Mouse (Mus musculus): ENCODE results near the gene Gm21860. TPM values are rescaled to one million over a fixed set of nuclear protein-coding genes. Genes with fewer than 3 reads are reported as not detected.
"Not testable (repeated sequence)": the region's sequence is repeated elsewhere in the genome, so short reads cannot be mapped to it uniquely, and the experiment has no call there.

The Gm21860 gene
- polyA plus RNA-seq, 1 experiment from 2014 or later: not detected

DNA sequence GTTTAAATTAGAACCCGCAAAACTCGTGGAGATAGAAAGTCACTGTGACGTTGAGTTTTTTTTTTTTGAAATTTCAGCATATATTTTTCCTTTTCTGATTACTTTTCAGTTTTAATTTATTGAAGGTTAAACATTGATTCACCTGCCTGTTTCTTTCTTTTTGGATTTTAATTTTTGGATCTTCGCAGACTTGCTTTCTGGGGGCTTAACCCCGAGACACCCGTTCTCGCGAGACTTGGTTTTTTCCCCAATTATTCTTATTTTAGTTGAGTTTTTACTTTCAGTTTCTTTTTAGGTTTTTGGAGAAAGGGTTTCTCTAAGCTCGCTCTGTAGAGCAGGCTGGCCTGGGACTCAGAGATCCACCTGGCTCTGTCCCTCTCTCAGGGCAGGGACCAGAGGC, 36.6 kb downstream of the Gm21860 start:
- H3K4me3 ChIP-seq; H3K36me3 ChIP-seq; H3K4me1 ChIP-seq; H3K9me3 ChIP-seq; H3K27ac ChIP-seq (replicated peaks); H3K27me3 ChIP-seq; H3K9ac ChIP-seq (replicated peaks); H3K4me2 ChIP-seq (replicated peaks); ATAC-seq (ENCODE audit: low FRiP score, low read depth): not testable (repeated sequence)
- WGBS: 80% methylated on average over 9 of the region's 9 CpGs

DNA sequence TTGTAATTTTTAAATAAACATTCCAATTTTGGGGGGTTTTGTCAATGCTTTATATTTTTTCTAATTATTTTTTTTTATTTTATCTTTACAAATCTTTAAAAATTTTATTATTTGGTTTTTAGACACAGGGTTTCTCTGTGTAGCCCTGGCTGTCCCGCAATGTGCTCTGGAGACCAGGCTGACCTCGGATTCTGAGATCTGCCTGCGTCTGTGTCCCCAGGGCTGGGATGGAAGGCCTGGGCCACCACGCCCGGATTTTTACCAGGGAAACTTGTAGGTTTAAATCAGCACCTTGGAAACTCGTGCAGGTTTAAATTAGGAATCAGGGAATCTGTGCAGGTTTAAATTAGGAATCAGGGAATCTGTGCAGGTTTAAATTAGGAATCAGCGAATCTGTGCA, 37.1 kb downstream of the Gm21860 start:
- not testable (repeated sequence) for ATAC-seq (ENCODE audit: low FRiP score, low read depth); H3K4me2 ChIP-seq (replicated peaks); H3K36me3 ChIP-seq; H3K4me1 ChIP-seq; H3K27me3 ChIP-seq; H3K9me3 ChIP-seq; H3K4me3 ChIP-seq; H3K9ac ChIP-seq (replicated peaks); H3K27ac ChIP-seq (replicated peaks)
- 64% methylated on average over 7 of the region's 7 CpGs for WGBS

Other genes with a start within 250 kb of the Gm21860 start
- gene Gm47283, start 29.9 kb upstream of the Gm21860 start, polyA plus RNA-seq (2016; fragmentation: Nextera tagmentation; extraction: Ambion mirVana): not detected in 2 replicates
- gene Gm21748, start 84.4 kb upstream of the Gm21860 start, polyA plus RNA-seq (2016; fragmentation: Nextera tagmentation; extraction: Ambion mirVana): not detected in 2 replicates

Measured in midbrain, embryonic 12.5 days (tissue).